Mouse (Mus musculus): ENCODE results near the gene Junb.

The Junb gene

GRCm38 (mm10) chr8:84987388-84987787 is 8.9 kb upstream of the Junb start:
- DNase-seq = no peak

- DNase-seq = peak; percentile 40
Measured at GRCm38 (mm10) chr8:84986379-84986945, 7.9 kb upstream of the Junb start.

GRCm38 (mm10) chr8:84985684-84986378 is 7.3 kb upstream of the Junb start:
- DNase-seq = peak; percentile 92

- no peak for DNase-seq
Measured at GRCm38 (mm10) chr8:84985049-84985683, 6.6 kb upstream of the Junb start.

DNA sequence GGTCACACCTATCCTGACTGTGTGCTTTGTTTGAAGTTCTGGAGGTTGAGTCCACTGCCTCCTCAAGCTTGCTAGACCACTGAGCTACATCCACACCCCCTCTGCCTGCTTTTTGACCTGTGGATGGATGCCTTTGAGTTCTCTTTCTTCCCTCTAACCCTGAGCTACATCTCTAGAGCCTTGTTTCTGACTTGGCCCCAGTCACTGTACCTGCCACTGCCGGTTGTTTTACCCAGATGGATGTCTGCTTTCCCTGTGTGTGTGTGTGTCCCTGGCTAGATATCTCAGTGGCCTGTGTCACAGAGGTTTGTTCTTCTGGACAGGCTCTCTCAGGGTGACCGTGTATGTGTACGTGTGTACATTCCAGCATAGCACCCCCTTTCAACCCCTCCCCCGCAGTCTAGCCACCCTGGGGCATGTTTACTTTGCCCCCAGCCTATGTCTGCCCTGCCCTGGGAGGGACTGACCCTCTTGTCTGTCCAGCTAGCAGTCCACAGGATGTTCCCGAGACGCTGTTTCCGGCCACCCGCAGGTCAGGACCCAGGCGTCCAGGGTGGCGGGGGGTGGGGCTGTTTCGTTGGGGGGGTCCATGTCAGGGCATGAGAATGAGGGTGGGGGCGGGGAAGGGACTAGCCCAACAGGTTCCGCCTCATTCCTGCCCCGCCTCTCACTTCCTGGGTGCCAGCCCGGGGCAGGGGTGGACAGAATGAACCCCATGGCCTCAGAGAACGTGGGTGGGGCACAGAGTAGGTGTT is 6.0 kb upstream of the Junb start:
- DNase-seq = peak; percentile 64

- DNase-seq = peak; percentile 44
Measured at GRCm38 (mm10) chr8:84982499-84983011, 4.0 kb upstream of the Junb start.

DNA sequence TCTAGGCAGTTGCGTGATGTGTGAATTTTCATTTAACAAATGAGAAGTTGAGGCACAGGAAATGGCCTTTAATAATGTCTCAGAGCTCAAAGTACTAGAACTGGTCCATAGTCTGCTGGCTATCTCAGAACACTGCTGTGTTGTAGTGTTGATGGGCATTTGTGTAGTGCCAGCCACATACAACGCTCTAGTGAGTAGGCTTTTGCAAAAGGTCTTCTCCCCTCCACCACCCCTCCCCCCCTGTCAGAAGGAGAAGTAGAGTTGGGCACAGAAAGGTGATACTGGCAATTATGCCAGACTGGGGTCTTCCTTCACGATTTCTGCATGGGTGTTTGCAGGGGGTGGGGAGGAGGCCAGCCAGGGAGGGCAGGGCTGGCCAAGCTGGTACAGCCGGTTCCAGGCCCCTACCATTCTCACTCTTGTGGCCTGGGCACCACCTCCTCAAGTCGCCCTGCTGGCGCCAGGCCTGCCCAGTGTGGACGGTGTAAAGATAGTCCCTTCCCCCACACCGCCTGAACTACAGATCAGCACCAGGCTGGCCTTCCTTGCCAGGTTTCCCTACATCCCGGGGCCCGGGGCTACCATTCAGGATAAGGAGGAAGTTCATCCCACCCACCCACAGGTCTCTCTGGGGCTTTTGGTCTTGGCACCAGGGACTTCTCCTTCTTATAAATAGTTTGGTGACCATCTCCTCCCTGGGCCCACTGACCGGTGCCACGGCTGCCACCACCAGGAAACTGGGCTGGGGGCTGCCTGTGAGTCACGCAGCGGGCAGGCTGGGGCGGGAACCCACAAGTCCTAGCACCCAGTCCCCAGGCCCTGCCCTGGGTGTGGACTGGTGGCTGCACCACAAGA is 3.4 kb upstream of the Junb start:
- no peak for DNase-seq

DNA sequence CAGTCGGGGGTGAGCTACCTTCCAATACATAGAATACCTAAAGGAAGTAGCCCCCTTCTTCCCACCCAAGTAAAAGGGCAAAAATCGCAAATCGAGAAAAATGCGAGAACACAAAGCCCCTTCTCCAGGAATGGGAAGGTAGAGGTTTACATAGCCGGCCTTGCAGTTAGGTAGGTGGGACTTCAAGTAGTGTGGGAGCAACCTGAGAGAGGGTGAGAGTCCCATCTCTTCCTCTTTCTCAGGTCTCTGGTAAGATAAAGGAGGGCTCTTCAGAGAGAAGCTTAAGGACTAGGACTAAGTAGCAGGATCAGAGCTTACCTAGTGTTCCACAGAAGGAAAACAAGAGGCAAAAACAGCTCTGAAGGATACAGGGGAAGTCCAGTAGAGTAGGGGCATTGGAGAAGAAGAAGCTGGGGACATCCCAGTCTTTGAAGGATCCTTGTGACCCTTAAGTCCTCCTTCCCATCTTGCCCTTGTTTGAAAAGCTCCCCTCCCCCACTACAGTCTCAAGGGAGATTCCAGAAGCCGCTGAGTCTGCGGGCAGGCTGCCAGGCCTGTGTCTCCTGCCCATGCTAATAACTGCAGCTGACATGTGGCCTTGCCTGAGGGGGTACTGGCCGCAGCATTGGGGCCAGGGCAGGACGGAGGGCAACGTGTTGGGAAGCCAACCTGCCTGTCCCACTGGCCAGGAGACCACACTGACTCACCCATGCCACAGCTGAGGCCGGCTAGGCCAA is 2.3 kb upstream of the Junb start:
- peak; percentile 76 for DNase-seq

DNA sequence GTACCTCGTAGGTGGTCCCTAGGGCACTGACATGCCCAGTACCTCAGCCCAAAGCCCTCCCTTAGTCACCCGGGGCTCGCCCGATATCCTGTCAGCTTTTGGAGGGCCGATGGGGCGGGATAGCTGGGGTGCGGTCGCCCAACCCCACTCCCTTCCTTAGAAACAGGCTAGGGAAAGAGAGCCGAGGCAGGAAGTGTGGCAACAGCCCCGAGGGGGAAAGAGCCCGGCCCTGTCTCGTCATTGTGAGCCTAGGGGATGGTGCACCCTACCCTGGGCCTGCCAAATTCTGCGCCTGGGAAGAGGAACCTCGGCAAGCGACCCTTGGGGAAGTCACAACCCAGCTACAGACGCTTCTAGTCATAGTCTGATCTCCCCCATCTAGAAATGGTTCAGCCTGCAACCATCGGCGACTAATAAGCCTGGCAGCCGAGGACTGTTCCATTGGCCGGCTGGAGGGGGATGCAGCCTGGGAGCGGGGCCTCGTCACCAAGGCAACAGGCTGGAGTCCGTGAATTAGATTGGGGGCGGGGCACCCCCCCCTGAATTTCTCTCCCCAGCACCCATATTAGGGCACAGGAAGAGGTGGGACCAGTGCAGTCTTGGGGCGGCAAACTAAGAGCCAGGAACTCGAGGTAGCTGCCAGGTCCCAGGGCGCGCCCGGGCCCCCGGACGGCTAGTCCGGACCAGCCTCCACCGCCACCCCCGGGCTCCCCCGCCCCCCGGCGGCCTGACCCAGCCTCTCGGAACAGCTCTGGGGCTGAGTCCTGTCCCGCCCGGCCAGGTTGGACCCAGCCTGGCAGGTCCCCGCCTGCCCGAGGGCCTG is 1.3 kb upstream of the Junb start:
- DNase-seq = peak; percentile 91

- DNase-seq = peak; percentile 72
Measured at GRCm38 (mm10) chr8:84977435-84978247, 877 bp downstream of the Junb start.

DNA sequence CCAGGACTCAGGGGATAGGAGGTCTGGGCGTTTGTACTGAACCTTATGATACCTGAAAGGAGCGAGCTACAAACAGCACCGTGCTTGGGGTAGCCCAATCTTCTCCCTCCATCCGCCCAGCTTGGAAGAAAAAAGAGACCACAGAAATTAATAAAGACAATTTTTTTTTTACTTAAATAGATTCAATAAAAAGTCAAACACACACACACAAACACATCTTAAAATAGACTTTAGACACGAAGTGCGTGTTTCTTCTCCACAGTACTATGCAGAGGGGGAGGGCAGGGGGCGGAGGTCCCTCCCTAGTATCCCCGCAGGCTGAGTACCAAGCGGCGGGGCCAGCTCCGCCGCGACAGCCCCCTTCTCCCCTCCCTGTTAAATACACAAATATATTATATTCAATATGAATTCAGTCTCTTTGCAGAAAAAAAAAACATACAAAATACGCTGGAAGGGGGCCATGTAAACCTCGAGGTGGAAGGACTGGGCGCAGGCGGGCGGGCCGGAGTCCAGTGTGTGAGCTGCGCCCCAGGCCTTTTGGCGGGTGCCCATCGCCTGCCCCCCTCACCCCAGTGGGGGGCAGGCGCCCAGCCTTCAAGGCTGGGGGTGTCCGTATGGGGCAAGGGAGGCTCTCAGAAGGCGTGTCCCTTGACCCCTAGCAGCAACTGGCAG is 1.6 kb downstream of the Junb start:
- DNase-seq = peak; percentile 68

GRCm38 (mm10) chr8:84976031-84976762 is 2.3 kb downstream of the Junb start:
- peak; percentile 95 for DNase-seq

DNA sequence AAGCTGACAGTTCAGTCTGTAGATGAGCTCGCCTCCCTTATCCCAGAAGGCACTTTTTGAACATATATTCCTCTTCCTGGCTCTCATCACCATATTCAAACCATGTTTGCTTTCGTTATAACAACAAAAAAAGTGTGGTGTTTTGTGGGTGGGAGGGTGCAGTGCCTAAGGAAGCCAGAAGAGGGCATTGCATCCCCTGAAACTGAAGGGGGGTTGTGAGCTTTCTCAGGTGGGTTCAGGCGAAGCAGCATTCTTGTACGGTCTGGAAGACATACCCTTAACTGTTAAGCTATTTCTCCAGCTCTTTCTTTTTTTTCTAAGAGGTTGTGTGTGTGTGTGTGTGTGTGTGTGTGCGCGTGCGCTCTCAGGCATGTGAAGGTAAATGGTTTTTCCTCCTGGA is 3.1 kb downstream of the Junb start:
- DNase-seq = peak; percentile 73

DNA sequence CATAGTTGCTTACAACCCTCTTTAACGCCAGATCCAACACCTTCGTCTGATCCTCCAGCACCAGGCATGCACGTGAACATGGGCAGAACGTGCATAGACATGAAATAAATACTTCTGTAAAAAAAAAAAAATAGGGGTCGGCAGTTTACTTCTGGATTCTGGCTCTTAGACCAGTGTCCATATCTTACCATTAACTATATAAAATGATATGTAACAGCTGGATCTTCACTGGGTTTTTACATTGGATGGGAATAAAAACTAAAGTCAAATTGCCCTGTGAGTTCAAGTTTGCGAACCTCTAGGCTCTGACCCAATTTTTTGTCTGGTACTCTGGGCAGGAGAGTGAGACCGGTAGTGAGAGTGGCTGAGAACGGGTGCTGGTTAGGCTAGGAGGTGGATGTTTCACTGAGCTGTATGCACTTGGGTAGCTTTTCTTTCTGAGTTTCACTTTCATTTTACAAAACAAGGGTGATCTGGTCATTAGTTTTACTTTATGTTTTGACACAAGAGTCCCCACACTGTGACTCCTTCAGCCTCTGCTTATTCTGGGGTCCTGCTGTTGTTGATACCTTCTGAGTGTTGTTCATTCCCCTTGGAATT is 3.9 kb downstream of the Junb start:
- DNase-seq = peak; percentile 50

DNA sequence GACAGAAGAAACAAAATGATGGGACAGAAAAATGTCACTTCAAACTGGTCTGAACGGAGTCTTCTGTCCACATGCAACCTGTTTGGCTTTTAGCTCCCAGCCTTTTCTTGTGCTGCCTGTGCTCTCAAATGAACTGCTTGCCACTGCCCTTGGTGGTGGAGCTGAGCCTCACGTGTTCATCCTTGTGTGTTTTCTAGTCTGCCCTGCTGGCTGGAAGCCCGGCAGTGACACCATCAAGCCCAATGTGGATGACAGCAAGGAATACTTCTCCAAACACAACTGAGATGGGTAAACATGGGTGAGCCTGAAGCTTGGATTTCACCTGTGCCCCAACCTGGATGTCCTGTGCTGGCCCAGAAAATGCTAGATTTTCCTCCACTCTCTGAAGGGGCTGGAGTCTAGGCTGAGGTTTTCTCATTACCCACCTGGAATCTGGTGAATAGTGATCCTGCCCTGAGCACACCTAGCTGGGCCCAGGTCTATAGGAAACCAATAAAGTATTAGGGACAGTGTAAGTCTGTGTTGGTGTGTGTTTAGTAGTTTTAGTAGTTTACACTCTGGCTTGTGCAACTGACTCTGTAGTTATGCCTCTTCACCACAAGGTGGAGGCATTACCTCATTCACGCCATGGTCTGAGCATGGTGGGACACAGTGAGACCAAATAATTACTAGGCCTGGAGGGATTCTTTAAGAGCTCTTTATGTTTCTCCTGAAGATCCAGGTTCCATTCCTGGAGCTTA is 4.5 kb downstream of the Junb start:
- DNase-seq = peak; percentile 76

DNA sequence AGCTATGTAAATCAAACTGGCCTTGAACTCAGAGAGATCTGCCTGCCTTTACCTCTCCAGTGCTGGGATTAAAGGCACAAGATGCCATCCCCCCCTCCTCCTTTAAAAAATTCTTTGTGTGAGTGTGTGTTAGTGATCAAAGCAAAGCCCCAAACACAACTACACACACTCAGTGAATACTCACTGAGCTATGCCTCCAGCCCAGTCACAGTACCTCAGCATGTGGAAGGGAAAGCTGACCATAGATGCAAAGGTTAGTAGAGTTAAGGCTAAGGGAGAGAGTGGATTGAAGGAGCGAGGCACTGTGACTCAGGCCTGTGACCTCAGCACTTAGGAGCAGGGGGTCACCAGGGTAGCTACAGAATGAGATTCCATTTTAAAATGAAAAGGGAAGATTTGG is 5.4 kb downstream of the Junb start:
- no peak for DNase-seq

DNA sequence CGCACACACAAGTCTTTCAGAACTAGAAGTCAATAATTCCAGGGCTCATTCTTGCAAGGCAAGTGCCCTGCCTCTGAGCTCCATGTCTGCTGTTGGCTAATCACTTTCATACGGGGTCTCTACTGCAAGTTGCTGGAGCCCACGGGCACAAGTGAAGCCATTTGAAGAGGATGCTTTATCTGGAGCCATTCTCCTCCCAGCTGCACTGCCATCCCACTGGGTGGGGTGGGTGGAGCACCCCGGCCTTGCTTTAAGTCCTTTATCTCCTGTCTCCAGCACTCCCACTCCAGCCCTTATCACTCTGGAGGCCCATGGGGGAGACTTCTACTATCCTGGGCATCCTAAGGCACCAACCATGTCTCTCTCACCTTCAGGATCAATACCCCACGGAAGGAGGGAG is 7.6 kb downstream of the Junb start:
- DNase-seq = peak; percentile 42

All from cerebellum, adult 9-10 months (tissue).